Mouse (Mus musculus): Measurements from ENCODE around the gene Zbtb26. TPM values are rescaled to one million over a fixed set of nuclear protein-coding genes. Genes with fewer than 3 reads are reported as not detected.

Zbtb26 gene
- polyA plus RNA-seq (2014; fragmentation: Nextera tagmentation; extraction: Ambion mirVana), result 7.6 and 7.7 TPM in 2 replicates

DNA sequence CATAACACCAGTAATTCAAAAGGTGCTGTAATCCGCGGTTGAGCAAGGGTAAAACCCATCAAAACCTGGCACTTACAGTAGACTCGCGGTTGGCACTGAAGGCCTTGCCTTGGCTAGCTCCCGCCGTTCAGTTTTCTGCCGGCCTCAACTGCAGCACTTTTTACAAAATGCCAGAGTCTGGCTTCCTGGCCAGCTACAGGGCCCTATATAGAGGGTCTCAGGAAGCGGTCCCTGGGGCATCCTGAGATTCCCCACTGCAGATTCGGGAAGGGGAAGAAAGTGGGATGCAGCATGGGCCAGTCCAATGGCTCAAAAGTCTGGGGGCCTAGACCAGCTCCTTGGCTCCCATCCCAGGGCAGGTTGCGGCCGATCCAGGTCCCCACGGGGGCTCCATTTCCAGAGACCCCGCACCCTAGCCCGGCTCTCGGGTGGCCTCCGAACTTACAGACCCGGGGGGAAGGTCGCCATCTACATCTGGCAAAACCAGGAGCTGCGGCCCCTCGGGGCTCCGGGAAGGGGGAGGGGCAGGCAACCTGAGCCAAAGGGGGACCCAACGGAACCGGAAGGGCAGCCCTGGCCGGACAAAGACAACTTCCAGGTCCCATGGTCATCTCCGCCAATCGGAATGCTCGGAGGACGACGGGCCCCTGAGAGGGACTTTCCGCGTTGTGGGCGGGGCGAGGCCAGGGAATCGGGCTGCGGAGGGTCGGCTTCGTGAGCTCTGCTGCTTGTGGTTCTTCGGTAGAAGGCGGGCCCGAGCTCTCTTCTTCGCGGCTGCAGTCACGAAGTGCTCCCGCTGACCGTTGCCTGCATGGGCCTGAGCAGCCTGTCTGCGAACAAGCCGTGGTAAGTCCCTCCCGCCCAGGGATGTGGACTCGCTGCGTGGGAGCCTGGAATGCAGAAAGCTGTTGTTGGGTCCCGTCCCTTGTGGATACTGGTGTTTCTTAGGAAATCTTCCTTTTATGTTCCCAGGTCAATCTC lies at the start of gene Zbtb26, which contains the start of the genes Zbtb6 and Rabgap1:
Zbtb26 (minus strand) TSS at position 525 of the 981 bp plus-strand sequence.
Zbtb6 (minus strand) TSS at position 561 of the 981 bp plus-strand sequence.
Rabgap1 (plus strand) TSS at position 669 of the 981 bp plus-strand sequence.
- Histone ChIP-seq H3K27ac (ENCODE audit: low read depth, low read length) (peak within 1 kb of the TSS; percentile 90), H3K4me1 (replicated peaks; ENCODE audit: control insufficient read depth, insufficient read depth, low read length) (peaks cover 14% of the 10 kb centered on the region), H3K36me3 (ENCODE audit: control insufficient read depth, insufficient read depth, low read length) (no peaks in the 10 kb centered on the region), H3K9me3 (ENCODE audit: control insufficient read depth, low read length) (no peaks in the 10 kb centered on the region), H3K4me2 (peak within 1 kb of the TSS; percentile 70), H3K4me3 (ENCODE audit: low read depth, low read length) (peak within 1 kb of the TSS; percentile 83), H3K27me3 (replicated peaks; ENCODE audit: control insufficient read depth, insufficient read depth, low read length) (no peaks in the 10 kb centered on the region), H3K9ac (ENCODE audit: low read depth, low read length) (peak within 1 kb of the TSS; percentile 91)
- peak; percentile 98 for ATAC-seq (replicated peaks; ENCODE audit: low FRiP score)
- WGBS, result under 1% methylated on average over 51 of the region's 51 CpGs
- DNase-seq (ENCODE audit: low spot score), result peak; percentile 95

DNA sequence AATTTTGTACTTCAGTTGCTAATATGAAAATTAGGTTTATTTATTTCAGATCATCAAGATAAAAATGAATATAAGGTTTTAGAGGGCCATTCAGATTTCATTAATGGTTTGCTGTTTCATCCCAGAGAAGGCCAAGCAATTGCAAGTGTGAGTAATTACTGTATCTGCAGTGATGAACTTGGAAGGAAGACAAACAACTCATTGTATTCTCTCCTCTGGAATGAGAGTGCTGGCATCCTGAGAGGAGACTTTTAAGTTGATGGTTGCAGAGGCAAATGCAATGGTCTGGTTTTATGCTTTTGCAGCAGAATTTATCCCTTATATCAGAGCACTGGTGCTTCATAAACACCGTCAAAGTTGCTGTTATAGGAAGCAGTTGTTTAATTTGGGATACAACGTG lies 46.0 kb upstream of the Zbtb26 start:
- H3K4me1 ChIP-seq (replicated peaks; ENCODE audit: control insufficient read depth, insufficient read depth, low read length), result no peaks in the 10 kb centered on the region
- DNase-seq (ENCODE audit: low spot score), result no peak
- no peaks in the 10 kb centered on the region for H3K9me3 ChIP-seq (ENCODE audit: control insufficient read depth, low read length)
- H3K27ac ChIP-seq (ENCODE audit: low read depth, low read length), result no peak overlapping the region
- peaks cover 14% of the 10 kb centered on the region; the same call in 1 of the 2 replicates for H3K36me3 ChIP-seq (ENCODE audit: control insufficient read depth, insufficient read depth, low read length)
- H3K4me2 ChIP-seq, result no peak overlapping the region
- no peak overlapping the region for H3K9ac ChIP-seq (ENCODE audit: low read depth, low read length)
- no peaks in the 10 kb centered on the region for H3K27me3 ChIP-seq (replicated peaks; ENCODE audit: control insufficient read depth, insufficient read depth, low read length)
- no peak for ATAC-seq (replicated peaks; ENCODE audit: low FRiP score)
- 92% methylated on average over 2 of the region's 2 CpGs for WGBS
- H3K4me3 ChIP-seq (ENCODE audit: low read depth, low read length), result no peak overlapping the region

DNA sequence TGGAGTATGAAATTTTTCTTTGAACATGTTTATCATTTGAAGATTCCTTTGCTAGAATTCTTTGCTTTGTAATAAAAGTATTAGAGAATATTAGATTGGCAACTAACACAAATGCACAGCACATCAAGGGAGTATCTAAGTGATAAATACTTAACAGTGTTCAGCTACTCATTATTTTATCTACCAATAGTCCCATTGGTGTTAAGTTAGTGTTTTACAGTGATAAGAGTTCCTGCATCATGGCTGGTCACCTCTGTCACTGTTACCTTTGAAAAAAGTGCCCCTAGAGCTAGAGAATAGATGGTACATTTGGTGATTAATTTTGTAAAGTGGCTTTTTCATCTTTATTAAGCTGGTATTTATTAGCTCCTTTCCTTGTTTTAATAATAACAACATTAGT lies 43.5 kb upstream of the Zbtb26 start:
- no peaks in the 10 kb centered on the region for H3K9me3 ChIP-seq (ENCODE audit: control insufficient read depth, low read length)
- DNase-seq (ENCODE audit: low spot score) (no peak), ATAC-seq (replicated peaks; ENCODE audit: low FRiP score) (peak; percentile 68; the same call in 1 of the 2 replicates)
- H3K9ac ChIP-seq (ENCODE audit: low read depth, low read length), result no peak overlapping the region
- no peaks in the 10 kb centered on the region for H3K4me1 ChIP-seq (replicated peaks; ENCODE audit: control insufficient read depth, insufficient read depth, low read length)
- H3K27me3 ChIP-seq (replicated peaks; ENCODE audit: control insufficient read depth, insufficient read depth, low read length), result no peaks in the 10 kb centered on the region
- no peak overlapping the region for H3K4me2 ChIP-seq
- no peak overlapping the region for H3K27ac ChIP-seq (ENCODE audit: low read depth, low read length)
- no peak overlapping the region for H3K4me3 ChIP-seq (ENCODE audit: low read depth, low read length)
- H3K36me3 ChIP-seq (ENCODE audit: control insufficient read depth, insufficient read depth, low read length), result peaks cover 11% of the 10 kb centered on the region; the same call in 1 of the 2 replicates

DNA sequence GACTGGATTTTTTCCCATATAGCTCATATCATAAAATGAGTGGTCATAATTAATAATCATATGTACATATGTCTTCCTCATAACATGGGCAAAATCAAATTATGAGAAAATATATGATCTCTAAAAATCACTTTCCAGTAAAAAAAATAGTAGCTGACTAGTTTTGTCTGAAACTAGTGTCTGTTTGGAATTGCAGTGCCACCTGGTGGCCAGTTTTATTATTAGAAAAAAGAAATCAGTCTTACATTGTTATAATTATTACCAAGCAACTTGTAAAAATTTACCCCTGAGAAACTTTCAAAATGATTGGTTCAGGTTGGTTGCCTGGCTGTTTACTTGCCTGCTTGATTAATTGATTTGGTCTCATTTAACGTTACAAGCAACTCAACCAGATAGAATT lies 42.4 kb upstream of the Zbtb26 start:
- Histone ChIP-seq H3K36me3 (ENCODE audit: control insufficient read depth, insufficient read depth, low read length) (peaks cover 7% of the 10 kb centered on the region; the same call in 1 of the 2 replicates), H3K4me2 (no peak overlapping the region), H3K27me3 (replicated peaks; ENCODE audit: control insufficient read depth, insufficient read depth, low read length) (no peaks in the 10 kb centered on the region), H3K4me3 (ENCODE audit: low read depth, low read length) (no peak overlapping the region), H3K4me1 (replicated peaks; ENCODE audit: control insufficient read depth, insufficient read depth, low read length) (no peaks in the 10 kb centered on the region), H3K9ac (ENCODE audit: low read depth, low read length) (no peak overlapping the region), H3K9me3 (ENCODE audit: control insufficient read depth, low read length) (no peaks in the 10 kb centered on the region), H3K27ac (ENCODE audit: low read depth, low read length) (no peak overlapping the region)
- 83% methylated on average over 1 of the region's 1 CpGs for WGBS
- DNase-seq (ENCODE audit: low spot score) (no peak), ATAC-seq (replicated peaks; ENCODE audit: low FRiP score) (no peak)

DNA sequence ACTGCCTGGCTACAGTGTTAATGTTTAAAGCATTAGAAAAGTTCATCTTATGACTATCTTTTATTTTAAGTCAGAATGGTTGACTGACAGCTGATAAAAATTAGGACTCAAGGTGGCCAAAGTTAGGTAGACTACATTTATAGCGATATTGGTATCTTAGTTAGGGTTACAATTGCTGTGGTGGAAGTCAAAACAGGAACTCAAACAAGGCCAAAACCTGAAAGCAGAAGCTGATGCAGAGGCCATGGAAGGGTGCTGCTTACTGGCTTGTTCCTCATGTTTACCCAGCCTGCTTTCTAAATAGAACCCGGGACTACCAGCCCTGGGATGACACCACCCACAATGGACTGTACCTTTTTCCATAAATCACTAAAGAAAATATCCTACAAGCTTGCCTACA lies 41.2 kb upstream of the Zbtb26 start:
- no peak overlapping the region for H3K27ac ChIP-seq (ENCODE audit: low read depth, low read length)
- no peak overlapping the region for H3K9ac ChIP-seq (ENCODE audit: low read depth, low read length)
- DNase-seq (ENCODE audit: low spot score), result no peak
- H3K4me2 ChIP-seq, result no peak overlapping the region
- WGBS, result 69% methylated on average over 2 of the region's 2 CpGs
- no peak overlapping the region for H3K4me3 ChIP-seq (ENCODE audit: low read depth, low read length)
- H3K9me3 ChIP-seq (ENCODE audit: control insufficient read depth, low read length), result no peaks in the 10 kb centered on the region
- H3K36me3 ChIP-seq (ENCODE audit: control insufficient read depth, insufficient read depth, low read length), result peaks cover 5% of the 10 kb centered on the region; the same call in 1 of the 2 replicates
- H3K4me1 ChIP-seq (replicated peaks; ENCODE audit: control insufficient read depth, insufficient read depth, low read length), result no peaks in the 10 kb centered on the region
- no peak for ATAC-seq (replicated peaks; ENCODE audit: low FRiP score)
- H3K27me3 ChIP-seq (replicated peaks; ENCODE audit: control insufficient read depth, insufficient read depth, low read length), result no peaks in the 10 kb centered on the region

DNA sequence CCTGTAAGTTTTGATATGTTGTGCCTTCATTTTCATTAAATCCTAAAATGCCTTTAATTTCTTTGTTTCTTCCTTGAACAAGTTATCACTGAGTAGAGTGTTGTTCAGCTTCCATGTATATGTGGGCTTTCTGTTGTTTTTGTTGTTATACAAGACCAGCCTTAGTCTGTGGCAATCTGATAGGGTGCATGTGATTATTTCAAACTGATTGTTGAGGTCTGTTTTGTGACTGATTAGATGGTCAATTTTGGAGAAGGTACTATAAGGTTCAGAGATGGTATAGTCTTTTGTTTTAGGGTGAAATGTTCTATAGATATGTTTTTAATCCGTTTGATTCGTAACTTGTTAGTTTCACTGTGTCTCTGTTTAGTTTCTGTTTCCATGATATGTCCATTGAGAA lies 37.1 kb upstream of the Zbtb26 start:
- Histone ChIP-seq H3K27me3 (replicated peaks; ENCODE audit: control insufficient read depth, insufficient read depth, low read length) (no peaks in the 10 kb centered on the region), H3K4me1 (replicated peaks; ENCODE audit: control insufficient read depth, insufficient read depth, low read length) (no peaks in the 10 kb centered on the region), H3K4me3 (ENCODE audit: low read depth, low read length) (no peak overlapping the region), H3K9me3 (ENCODE audit: control insufficient read depth, low read length) (no peaks in the 10 kb centered on the region), H3K4me2 (peak overlapping the region; percentile 27; the same call in 1 of the 2 replicates), H3K27ac (ENCODE audit: low read depth, low read length) (no peak overlapping the region), H3K36me3 (ENCODE audit: control insufficient read depth, insufficient read depth, low read length) (peaks cover 20% of the 10 kb centered on the region), H3K9ac (ENCODE audit: low read depth, low read length) (no peak overlapping the region)
- 82% methylated on average over 2 of the region's 2 CpGs for WGBS
- ATAC-seq (replicated peaks; ENCODE audit: low FRiP score), result no peak; the same call in 1 of the 2 replicates
- no peak for DNase-seq (ENCODE audit: low spot score)

DNA sequence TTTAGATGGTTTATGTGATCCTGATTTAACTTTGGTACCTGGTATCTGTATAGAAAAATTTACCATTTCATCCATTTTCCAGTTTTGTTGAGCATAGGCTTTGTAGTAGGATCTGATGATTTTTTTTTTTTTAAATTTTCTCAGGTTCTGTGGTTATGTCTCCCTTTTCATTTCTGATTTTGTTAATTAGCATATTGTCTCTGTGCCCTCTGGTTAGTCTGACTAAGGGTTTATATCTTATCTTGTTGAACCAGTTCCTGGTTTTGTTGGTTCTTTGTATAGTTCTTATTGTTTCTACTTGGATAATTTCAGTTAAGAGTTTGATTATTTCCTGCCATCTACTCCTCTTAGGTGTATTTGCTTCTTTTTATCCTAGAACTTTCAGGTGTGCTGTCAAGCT lies 36.6 kb upstream of the Zbtb26 start:
- Histone ChIP-seq H3K4me1 (replicated peaks; ENCODE audit: control insufficient read depth, insufficient read depth, low read length) (no peaks in the 10 kb centered on the region), H3K9ac (ENCODE audit: low read depth, low read length) (no peak overlapping the region), H3K4me3 (ENCODE audit: low read depth, low read length) (no peak overlapping the region), H3K4me2 (no peak overlapping the region), H3K36me3 (ENCODE audit: control insufficient read depth, insufficient read depth, low read length) (peaks cover 20% of the 10 kb centered on the region), H3K27me3 (replicated peaks; ENCODE audit: control insufficient read depth, insufficient read depth, low read length) (no peaks in the 10 kb centered on the region), H3K9me3 (ENCODE audit: control insufficient read depth, low read length) (no peaks in the 10 kb centered on the region), H3K27ac (ENCODE audit: low read depth, low read length) (no peak overlapping the region)
- ATAC-seq (replicated peaks; ENCODE audit: low FRiP score), result no peak
- DNase-seq (ENCODE audit: low spot score), result no peak

DNA sequence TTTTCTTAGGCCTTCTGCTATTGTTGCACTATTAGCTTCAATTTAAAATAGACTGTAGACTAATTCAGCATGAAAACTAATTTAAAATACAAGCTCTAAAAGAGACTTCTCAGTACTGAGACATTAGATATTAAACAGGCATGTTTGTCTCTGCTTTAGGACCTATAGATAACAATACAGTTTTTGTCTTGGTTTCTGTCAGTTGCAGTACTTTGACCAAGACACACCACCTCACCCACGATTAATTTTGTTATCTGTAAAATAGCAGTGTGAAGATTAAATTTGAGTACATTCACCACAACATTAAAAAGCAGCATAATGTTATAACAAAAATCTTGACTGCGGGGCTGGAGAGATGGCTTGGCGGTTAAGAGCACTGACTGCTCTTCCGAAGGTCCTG lies 23.3 kb upstream of the Zbtb26 start:
- no peak for ATAC-seq (replicated peaks; ENCODE audit: low FRiP score)
- no peaks in the 10 kb centered on the region for H3K27me3 ChIP-seq (replicated peaks; ENCODE audit: control insufficient read depth, insufficient read depth, low read length)
- no peak for DNase-seq (ENCODE audit: low spot score)
- H3K9ac ChIP-seq (ENCODE audit: low read depth, low read length), result no peak overlapping the region
- whole genome bisulfite sequencing, result 89% methylated on average over 4 of the region's 4 CpGs
- no peaks in the 10 kb centered on the region for H3K4me1 ChIP-seq (replicated peaks; ENCODE audit: control insufficient read depth, insufficient read depth, low read length)
- H3K4me2 ChIP-seq, result no peak overlapping the region
- no peaks in the 10 kb centered on the region for H3K9me3 ChIP-seq (ENCODE audit: control insufficient read depth, low read length)
- peaks cover 6% of the 10 kb centered on the region; the same call in 1 of the 2 replicates for H3K36me3 ChIP-seq (ENCODE audit: control insufficient read depth, insufficient read depth, low read length)
- H3K27ac ChIP-seq (ENCODE audit: low read depth, low read length), result no peak overlapping the region
- no peak overlapping the region for H3K4me3 ChIP-seq (ENCODE audit: low read depth, low read length)

Measured in liver, embryonic 11.5 days (tissue).